Mouse (Mus musculus) right cerebral cortex, postnatal 10 days (tissue): Measurements from ENCODE around the gene Nfe2l1.
"Not testable (repeated sequence)": the region's sequence is repeated elsewhere in the genome, so short reads cannot be mapped to it uniquely, and the experiment has no call there.

Experiments
- DNase-seq, 2 experiments: peaks; one replicate each; pipeline ENCODE4 v3.0.0; 2021; ENCODE audit warnings: low spot score in 2 of 2

The Nfe2l1 gene

DNA sequence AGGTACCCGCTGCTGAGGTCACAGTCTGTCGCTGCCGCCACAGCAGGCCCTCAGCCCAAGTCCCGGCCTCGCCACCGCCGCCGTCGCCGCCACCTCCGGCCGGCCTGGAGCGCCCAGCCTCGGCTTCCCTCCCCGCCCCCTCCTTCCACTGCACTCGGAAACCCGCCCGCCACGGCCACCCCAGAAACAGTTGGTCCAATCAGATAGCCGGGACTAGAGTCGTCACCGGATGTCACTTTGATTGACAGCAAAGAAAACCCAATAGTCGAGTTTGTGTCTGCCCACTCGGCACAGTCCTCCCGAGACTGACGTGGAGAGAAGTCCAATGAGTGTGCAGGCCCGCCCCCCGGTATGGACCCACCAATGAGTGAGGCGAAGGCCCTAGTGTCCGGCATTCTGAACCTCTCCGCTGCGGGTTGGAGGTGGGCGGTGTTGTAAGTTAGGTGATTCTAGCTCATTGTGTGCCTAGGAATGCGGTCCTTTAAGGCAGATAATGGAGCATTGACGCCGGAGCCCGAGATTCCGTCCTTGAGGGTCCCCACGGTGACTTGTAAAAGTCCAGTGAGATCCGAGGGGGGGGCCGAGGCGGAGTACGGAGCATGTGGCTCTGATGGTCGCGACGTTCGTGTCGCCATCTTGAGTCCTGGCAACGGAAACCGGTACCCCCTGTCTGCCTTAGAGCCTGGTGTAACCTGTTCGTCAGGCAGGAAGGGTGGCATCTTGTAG lies at the start of gene Nfe2l1:
TSS of gene Nfe2l1 (minus strand) at position 156 of the 726 bp plus-strand sequence.
- DNase-seq, result peak; percentile 99 to 100

- DNase-seq, result no peak
Measured at GRCm38 (mm10) chr11:96879359-96879758, 49.6 kb upstream of the Nfe2l1 start.

GRCm38 (mm10) chr11:96878715-96879114 lies 48.9 kb upstream of the Nfe2l1 start:
- DNase-seq, result no peak

GRCm38 (mm10) chr11:96877071-96877470 lies 47.3 kb upstream of the Nfe2l1 start:
- no peak for DNase-seq

- DNase-seq, result peak in 1 of 2 experiments; percentile 47
Measured at GRCm38 (mm10) chr11:96876300-96877040, 46.7 kb upstream of the Nfe2l1 start.

GRCm38 (mm10) chr11:96875745-96876144 lies 46.0 kb upstream of the Nfe2l1 start:
- peak; percentile 91 to 92 for DNase-seq

- no peak for DNase-seq
Measured at GRCm38 (mm10) chr11:96875270-96875669, 45.5 kb upstream of the Nfe2l1 start.

DNA sequence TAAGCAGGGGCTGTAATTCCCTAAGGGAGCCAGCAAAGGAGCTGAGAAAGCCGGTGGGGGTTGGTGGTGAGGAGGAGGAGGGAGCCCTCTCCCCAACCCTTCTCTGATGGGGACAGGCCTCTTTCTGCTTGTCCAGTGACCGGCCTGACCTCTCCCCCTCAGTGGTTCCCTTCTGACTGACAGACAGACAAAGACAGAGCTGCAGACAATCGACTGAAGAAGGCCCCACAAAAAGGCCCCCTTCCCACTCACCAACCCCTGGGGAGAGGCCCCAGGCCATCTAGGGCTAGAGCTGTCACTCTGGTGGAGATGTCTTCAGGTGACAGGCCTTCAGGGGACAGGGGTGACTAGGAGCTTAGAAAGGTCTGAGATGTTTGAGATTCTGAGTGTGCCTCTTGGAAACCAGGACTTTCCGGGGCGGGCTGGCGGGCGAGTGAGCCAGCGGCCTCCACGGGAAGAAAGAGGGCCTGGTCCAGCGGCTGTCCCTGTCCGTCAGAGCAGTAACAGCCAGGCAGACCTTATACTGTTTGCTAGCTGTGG lies 43.9 kb upstream of the Nfe2l1 start:
- peak; percentile 41 to 49 for DNase-seq

GRCm38 (mm10) chr11:96872441-96873379 lies 42.9 kb upstream of the Nfe2l1 start:
- peak; percentile 51 to 57 for DNase-seq

DNA sequence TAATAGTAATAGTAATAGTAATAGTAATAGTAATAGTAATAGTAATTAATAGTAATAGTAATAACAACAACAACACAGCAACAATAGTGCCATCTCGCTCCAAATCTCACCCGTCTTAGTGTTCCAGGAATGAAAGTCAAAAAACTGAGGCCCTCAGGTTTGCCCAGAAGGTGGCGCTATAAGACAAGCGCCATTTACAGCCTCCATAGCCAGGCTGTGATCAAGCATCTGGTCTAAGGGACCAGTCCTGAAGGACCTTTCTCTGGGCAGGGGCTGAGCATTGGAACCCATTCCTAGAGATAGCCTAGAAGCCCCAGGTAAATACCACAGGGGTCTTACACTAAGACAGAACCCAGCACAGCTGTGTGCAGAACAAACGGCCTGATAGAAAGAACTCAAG lies 37.4 kb upstream of the Nfe2l1 start:
- peak; percentile 57 to 75 for DNase-seq

DNA sequence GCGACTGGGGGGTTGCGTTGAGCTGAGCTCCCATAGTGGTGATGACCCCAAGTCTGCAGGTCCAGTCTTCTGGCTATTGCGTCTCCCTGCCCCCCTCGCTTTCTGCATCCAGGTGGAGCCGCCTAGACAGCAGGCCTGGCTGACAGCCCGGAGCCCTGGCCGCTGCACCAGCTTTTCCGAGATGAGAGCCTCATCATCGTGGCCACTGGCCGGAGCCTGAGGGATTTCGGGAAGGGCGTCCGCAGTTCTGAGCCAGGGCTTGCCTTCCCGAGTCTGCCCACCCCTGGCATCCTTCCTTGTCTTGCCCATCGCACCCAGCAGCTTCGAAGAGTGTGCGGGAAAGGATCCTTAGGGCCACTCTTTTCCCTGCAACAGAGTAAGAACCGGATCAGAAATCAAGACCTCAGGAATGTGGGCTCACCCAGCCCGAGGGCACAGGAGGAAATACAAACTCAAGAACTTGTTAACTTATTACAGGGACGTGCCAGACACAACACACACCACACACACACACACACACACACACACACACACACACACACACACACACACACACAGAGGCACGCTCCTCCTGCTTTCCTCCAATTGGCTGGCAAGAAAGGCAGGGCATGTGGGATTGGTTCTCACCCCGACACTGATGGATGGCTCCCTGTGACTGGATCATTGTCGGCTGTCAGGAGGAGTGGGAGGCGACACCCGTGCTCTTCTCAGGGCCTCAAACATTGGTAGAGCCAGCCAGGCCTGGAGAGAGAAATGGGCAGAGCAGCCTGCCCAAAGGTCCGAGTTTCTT lies 33.6 kb upstream of the Nfe2l1 start:
- peak; percentile 54 to 60 for DNase-seq

DNA sequence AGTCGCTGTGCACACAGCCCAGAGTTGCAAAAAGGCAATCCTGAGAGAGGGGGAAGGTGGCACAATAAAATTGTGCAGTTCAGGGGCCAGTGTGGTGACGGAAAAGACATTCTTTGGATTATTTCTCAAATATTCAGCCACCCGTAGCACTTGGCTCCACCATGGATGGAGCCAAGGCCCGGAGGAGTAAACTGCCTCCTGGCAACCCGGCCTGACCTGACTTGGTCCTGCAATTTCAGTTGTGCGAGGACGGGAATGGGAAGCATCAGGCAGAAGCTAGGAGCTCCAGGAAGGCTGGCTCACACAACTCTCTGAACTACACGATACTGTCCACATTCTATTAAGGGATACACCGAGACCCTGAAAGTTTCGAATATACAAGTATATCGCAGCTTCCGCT lies 32.8 kb upstream of the Nfe2l1 start:
- no peak for DNase-seq

- DNase-seq, result peak; percentile 94 to 96
Measured at GRCm38 (mm10) chr11:96861878-96862289, 32.1 kb upstream of the Nfe2l1 start.

DNA sequence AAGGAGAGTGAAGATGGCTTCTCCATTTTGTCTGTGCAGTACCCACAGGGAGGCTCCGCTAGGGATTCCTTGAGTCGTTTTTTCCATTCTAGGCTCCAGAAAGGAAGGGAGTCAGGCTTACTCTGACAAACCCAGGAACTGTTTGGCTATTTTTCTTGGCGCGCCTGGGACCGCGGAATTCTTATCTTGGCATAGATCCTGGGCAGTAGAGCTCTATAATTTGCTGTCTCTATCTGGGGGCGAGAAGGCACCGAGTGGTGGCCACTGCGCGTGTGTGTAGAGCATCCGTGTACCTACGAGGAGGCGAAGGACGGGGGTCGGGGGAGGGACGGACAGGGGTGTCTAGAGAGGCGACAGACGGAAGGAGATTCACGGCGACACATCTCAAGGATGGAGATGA lies 31.7 kb upstream of the Nfe2l1 start:
- peak; percentile 62 to 68 for DNase-seq

- DNase-seq, result peak; percentile 77 to 87
Measured at GRCm38 (mm10) chr11:96860564-96860963, 30.8 kb upstream of the Nfe2l1 start.

DNA sequence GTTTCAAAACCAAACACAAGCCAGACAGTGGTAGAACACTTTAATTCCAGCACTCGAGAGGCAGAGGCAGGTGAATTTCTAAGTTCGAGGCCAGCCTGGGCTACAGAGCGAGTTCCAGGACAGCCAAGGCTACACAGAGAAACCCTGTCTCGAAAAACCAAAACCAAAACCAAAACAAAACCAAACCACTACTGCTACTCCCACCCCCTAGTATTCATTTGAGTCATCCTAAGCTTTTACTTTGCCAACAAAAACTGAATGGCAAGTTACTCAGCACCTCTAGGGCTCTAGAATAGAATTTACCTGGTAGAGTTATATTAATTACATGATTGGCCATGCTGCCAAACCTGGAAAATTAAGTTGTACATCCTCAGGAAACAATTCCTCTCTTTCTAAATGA lies 29.9 kb upstream of the Nfe2l1 start:
- DNase-seq, result no peak

DNA sequence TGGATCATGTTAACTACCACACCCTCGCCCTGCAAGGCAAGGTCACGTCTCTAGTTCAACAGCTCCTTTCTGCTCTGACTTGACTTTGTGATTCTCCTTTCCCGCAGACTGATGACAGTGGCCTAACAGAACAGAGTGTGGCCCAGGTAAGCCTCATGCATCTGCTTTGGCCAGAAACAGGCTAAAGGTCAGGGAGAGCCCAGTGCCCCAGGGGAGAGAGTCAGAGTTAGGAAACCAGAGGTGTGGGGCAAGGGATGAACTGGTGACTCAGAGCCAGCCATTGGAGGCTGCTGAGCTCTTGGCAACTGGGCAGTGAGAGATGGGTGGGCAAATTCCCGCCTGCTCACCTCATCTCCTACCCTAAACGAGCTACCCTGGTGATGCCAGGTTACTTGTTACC lies 27.7 kb upstream of the Nfe2l1 start:
- no peak for DNase-seq

GRCm38 (mm10) chr11:96849681-96850467 lies 20.1 kb upstream of the Nfe2l1 start, which contains the start of gene Copz2:
TSS of gene Copz2 (plus strand) at chr11:96849870.
- DNase-seq, result no peak

DNA sequence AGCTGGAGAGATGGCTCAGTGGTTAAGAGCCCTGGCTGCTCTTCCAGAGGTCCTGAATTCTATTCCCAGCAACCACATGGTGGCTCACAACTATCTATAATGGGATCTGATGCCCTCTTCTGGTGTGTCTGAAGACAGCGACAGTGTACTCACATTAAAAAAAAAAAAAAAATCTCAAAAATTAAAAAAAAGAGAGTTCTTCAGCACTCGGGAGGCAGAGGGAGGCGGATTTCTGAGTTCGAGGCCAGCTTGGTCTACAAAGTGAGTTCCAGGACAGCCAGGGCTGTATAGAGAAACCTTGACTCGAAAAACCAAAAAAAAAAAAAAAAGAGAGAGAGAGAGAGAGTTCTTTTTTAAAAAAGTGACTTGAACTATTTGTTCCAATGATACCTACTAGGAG lies 19.4 kb upstream of the Nfe2l1 start:
- not testable (repeated sequence) for DNase-seq

GRCm38 (mm10) chr11:96848694-96849093 lies 18.9 kb upstream of the Nfe2l1 start:
- no peak for DNase-seq
